Mouse (Mus musculus): ENCODE results near the gene Mrps18c.

- TF ChIP-seq CTCF (IDR thresholded peaks at IDR 0.05; ENCODE audit: low read depth, low read length) (no peak), POLR2A (IDR thresholded peaks at IDR 0.05; ENCODE audit: borderline replicate concordance, low read depth, low read length) (no peak)
Measured at GRCm38 (mm10) chr5:100751655-100752054, 46.8 kb upstream of the Mrps18c start.

Data from bone marrow macrophage, adult 2 months (primary cell).